Mouse (Mus musculus): ENCODE results near the gene Il22.
"Not testable (repeated sequence)": the region's sequence is repeated elsewhere in the genome, so short reads cannot be mapped to it uniquely, and the experiment has no call there.

DNA sequence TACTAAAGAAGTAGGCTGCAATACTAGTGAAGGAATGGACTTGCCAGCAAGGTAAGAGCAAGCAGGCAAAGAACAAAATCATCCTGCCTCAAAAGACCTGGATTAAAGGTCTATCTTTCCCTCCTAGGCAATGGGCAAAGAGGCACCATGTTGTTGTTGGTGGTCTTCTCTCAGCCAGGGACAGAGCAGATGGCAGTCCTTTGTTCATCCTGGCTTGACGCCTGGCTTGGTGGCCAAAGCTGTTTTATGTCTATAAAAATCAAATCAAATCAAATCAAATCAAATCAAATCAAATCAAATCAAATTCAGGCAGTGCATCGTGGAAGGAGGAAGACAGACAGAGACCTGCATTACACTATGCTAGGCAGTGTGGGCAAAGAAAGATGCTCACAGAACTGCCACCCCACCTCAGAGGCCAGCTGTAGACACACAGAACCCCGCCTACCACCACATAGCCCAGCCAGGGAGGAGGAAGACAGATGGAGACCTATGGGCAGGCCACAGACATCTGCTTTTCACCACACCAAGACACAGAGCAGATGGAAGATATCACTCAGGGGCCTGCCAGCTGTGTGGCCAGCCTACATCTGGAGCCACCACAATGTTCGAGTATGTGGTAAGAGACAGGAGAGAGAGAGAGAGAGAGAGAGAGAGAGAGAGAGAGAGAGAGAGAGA is 11.1 kb downstream of the Il22 start:
- not testable (repeated sequence) for TF ChIP-seq CTCF (IDR thresholded peaks at IDR 0.05; ENCODE audit: borderline replicate concordance, insufficient read depth, low read length); POLR2A (IDR thresholded peaks at IDR 0.05; ENCODE audit: low read depth, low read length)

All from embryonic fibroblast, embryonic 13.5 days (primary cell).